Mouse (Mus musculus): Measurements from ENCODE around the gene Smyd3.

The Smyd3 gene

DNA sequence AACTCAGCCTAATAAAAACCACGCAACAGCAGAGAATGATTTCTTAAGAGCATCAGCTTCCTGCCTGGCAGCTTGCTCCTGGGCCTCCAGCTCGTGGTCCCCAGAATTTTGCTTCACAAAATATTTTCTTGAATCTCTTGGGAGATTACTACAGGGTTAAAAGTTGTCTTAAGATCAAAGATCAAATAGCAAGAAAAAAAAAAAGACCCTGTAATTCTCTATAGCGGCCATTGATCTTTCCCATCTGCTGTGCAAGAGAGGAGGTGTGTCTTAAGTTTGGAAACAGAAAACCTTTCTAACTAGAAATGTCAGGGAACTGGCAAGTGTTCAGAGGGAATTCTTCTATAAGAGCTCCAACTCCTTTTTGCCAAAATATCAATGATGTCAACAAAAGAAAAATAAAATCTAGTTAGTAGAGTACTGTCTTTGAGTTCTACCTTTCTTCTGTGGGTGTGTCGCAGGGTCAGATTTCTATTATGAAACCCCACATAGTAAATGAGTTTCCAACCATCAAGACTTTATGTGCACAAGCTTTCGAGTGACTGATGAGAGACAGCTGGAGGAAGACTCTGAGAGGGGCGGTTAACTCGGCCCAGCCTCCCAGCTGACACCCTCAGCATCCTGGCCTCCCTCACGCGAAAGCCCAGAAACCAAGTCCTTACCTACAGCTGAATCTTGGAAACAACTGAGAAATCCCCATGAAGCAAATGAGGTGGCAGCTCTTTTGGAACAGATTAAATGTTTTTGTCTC is 59.4 kb downstream of the Smyd3 start:
- no peak for DNase-seq

DNA sequence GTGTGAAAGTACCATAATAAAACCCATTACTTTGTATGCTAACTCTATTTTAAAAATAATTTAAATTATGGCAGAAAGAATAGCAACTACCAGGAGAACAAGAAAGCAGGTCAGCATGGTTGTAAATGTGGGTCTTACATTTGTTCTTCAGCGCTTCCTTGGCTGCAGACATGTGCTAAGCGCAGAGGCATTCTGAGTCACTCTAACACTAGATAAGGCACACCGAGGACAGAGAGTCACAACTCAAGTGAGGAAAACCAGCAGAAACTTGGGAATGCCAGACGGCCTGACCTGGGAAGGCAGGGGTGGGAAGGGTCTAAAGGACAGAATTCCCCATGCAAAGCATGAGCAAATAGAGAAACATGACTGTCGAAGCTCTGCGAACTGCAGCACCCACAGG is 63.2 kb downstream of the Smyd3 start:
- no peak for DNase-seq

DNA sequence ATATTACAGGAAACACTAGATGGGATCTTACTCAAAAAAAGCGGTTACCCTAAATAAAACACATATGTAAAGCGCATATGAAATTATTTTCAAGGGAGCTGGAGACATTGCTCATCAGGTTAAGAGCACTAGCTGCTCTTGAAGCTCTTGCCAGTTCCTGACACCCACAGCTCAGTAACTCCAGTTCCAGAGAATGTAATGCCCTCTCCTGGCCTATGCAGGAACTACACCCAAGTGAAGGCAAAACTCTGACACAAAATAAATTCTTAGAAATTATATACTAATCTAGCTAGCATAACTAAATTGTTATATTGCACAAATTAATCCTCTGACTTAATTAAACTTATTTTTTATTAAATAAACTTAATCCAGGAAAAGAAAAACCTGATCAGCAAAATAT is 66.6 kb downstream of the Smyd3 start:
- DNase-seq = peak; percentile 41

- DNase-seq = no peak
Measured at GRCm38 (mm10) chr1:179446845-179447212, 71.0 kb downstream of the Smyd3 start.

- DNase-seq = no peak
Measured at GRCm38 (mm10) chr1:179446127-179446844, 71.6 kb downstream of the Smyd3 start.

DNA sequence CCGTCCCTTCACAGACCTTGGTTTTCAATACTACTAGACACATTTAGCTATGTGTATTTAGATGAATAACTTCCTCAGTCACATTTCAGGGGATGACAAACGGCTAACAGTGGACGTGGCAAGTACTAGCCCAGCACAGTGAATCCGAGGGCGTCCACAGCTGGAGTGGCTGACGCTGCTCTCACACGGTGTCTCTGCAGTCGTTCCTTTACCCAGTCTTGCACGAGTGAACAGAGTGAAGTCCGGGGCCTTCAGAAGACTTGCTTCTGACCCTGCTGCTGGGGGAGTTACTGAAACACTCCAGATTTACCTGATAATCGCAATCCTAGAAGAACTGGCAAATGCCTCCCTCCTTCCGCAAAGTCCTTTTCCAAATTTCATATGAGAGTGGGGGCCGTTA is 74.0 kb downstream of the Smyd3 start:
- no peak for DNase-seq

- no peak for DNase-seq
Measured at GRCm38 (mm10) chr1:179443423-179443822, 74.4 kb downstream of the Smyd3 start.

DNA sequence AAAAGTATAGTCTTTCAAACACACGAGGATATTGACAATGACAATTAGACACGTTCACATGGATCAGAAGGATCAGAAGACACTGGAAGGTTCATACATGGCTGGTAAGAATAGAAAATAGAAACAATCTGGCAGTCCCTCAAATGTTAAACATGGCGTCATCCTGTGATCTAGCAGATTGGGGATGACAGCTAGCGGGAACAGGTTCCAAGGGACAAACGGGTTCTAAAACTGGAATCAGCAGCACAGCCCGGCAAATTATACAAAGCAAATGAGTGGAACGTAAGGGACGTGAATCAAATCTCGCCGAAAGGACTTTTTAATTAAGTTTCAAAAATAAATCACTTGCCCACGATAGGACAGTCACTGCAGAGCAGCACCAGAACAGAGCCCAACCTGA is 81.2 kb downstream of the Smyd3 start:
- no peak for DNase-seq

- DNase-seq = no peak
Measured at GRCm38 (mm10) chr1:179434443-179435260, 83.2 kb downstream of the Smyd3 start.

GRCm38 (mm10) chr1:179433828-179434227 is 84.0 kb downstream of the Smyd3 start:
- DNase-seq = no peak

DNA sequence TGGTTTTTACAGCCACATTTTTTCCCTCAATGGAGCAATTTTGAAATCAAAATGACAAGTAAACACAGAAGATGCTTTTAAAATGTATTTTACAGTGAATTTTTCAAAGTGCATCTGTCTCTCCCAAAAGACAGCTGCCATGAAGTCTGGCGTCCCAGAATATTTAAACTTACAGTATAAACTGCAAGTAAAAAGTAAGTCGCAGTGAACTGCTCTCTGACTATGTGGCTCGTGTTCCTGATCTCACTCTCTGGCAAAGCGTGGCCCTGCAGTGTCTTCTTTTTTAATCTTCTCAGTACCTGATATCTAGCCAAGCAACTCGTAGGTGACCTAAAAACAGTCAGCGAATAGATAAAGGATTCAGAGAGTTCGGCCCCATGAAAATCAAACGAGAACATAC is 84.5 kb downstream of the Smyd3 start:
- DNase-seq = no peak

- DNase-seq = no peak
Measured at GRCm38 (mm10) chr1:179430077-179430476, 87.8 kb downstream of the Smyd3 start.

GRCm38 (mm10) chr1:179424879-179425472 is 92.9 kb downstream of the Smyd3 start:
- DNase-seq = no peak

DNA sequence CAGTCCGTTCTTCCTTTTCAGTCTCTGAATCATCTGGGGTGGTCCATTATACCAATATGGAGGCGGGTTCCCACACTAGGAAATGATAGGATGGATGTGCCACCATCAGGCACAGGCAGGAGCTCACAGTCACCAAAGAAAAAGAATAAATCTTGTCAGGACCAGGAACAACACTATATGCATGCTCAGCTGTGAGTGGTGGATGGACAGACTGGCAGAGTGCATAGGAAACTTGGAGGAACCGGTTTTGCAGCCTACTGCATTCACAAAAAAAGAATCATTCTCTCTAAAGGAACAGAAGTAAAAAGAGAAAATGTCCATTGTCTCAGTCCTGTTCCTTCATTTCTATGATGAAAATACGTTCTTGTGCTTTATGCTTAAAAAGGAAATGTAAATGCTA is 98.8 kb downstream of the Smyd3 start:
- no peak for DNase-seq

GRCm38 (mm10) chr1:179408086-179408485 is 109.8 kb downstream of the Smyd3 start:
- no peak for DNase-seq

DNA sequence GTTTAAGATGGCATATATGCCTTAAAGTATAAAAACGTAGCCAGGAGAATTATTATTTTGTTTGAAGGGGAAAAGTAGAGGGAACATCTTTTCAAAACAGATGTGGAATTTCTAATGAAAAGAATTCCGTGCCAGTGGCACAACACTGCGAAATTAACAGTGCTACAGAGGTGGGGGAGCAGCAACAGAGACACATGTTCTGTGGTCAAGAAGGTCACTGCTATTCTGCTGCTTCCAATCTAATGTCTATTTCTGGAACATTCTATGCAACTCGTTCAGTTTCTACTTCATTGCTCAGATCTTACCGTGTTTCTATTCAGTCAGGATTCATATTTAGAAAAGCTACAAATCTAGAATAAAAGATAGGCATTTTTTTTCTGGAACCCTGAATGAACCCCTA is 117.0 kb downstream of the Smyd3 start:
- DNase-seq = no peak

DNA sequence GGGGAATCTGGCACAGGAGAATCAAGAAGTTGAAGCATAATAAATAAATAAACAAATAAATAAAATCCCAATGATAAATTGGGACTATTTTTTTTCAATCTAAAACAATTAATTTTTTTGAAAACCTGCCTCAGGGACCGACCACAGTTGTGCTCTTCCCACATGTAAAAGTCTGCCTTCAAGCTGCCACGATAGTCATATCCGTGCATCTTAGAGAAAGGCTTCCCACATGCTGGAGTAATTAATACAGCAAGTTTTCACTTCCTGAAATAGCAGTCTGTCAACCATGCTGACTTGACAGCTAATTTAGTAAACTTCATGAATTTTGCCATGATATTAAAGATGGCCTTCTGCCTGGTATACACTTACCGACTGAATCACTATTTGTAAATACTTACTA is 119.2 kb downstream of the Smyd3 start:
- no peak for DNase-seq

DNA sequence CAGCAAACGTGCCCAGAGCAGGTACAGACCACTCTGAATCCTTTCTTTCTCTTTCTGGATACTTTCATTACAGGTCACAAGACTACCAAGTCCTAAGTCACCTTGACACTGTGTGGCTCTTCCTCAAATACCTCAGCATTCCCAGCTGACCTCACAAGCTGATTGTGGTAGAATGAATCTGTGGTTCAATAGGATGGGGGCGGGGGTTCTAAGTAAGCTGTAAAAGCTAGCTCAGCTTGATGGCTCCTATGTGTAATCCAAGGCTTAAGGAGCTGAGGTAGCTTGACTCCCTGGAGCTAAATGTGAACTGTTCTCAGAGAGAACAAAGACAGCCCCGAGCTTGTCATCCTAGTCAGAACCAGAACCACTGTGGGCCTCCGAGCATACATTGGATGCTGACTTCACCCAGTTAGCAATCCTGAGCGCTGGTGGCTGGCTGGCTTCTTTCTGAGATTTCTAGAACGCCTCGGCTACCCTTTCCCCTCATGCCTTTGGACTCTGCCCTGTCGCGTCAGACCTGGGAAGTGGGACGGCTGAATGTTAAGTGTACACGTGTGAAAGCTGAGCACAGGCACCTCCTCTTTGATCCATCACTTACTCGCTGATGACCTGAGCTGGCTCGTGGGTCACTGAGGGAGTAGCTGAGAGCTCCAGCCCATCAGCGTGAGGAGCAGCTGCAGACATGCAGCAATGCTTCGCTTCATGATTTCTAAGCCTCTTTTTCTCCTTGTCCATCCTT is 131.4 kb downstream of the Smyd3 start:
- DNase-seq = no peak

DNA sequence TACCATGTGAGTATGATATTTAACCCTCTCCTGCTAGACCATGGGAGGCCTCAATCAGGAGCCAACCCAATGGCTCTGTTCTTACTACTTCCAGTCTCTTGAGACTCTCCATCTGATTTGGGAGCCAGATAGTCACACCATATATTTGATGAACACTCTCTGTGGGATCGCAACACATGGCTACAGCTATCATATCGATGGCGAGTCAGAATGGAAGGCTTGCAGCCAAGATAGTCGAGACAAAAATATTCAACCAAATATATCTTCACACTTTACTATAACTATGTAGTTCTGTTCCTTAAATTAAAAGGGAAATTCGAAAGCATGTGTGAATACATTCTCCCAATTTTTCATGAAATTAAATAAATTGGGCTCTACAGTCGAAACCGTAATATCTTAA is 132.2 kb downstream of the Smyd3 start:
- no peak for DNase-seq

DNA sequence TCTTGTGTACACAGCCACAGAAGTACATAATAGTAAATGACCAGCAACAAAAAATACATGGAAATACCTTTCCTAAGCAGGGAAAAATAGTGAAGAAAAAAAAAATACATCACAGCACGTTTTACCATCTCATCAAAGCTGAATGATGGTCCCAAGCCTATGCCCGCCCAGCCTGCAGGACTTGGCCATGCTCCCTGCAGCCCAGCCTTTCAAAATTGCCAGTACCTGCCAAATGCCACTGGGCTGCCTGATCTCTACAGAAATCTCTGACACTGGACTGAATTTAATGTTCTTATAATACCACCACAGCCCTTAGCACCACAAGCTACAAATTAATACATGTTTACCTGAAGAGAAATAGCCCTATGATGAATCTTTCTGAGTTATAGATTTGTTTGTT is 133.5 kb downstream of the Smyd3 start:
- no peak for DNase-seq

- DNase-seq = no peak
Measured at GRCm38 (mm10) chr1:179378102-179378501, 139.7 kb downstream of the Smyd3 start.

DNA sequence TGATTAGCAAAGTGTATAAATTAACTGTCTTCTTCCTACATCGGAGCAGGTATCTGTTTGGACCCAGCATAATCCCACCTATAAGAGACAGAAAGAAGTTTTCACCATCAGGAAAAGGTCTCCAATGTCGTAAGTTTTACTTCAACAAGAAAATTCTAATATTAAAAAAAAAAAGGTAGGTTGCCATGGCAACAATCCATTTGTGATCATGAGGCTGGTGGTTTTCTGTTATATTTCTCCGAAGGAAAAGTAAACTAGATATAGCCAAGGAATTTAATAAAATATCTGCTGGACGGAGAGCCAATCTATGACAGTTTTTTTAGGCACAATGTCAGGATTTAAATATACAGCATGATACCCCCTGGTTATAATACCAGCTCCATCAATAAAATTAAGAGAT is 142.9 kb downstream of the Smyd3 start:
- DNase-seq = no peak

DNA sequence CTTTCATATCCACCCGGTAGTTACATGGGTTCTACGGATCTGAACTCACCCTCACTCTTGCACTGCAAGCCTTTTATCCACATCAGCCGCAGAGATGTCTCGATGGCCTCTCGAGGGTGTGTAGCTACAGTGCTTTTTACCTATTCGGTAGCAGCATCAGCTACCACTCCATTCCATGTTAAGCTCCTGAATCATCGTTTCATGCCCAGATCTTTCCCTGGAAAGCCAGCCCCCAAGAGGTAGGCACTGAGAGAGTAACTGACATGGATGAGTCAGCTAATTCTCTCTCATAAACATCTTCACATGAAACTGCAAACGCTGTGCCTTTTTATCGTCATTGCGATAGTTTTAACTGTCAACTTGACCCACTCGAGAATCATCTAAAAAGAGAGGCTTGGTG is 143.9 kb downstream of the Smyd3 start:
- no peak for DNase-seq

All from thymus, postnatal 14 days (tissue).